8 mouse cellular contexts compared by ENCODE assay signal in genomic region chr11:98458121-98458990, GRCm38 (mm10). TPM values are rescaled to one million over a fixed set of nuclear protein-coding genes. Genes with fewer than 3 reads are reported as not detected.
A peak's percentile ranks its signal among the peaks of the same experiment; 100 is the strongest.
DNase-seq lines count a peak whose midpoint lies in the region; ATAC-seq and TF ChIP-seq lines count a peak whose summit lies in the region.

No protein-coding gene starts in this region.

- no peak overlapping the region for H3K27ac ChIP-seq in kidney, adult 2 months (ENCODE audit: insufficient read depth, low read depth, low read length)
- H3K27ac ChIP-seq in hindbrain, embryonic 16.5 days (ENCODE audit: low read depth, low read length) = peak overlapping the region; percentile 81; the same call in 1 of the 2 replicates
- H3K27ac ChIP-seq in midbrain, postnatal 0 days (ENCODE audit: low read depth, low read length) = no peak overlapping the region; the same call in 1 of the 2 replicates

- WGBS in kidney, adult 2 months = 6% methylated on average over 27 of the region's 30 CpGs
- WGBS in hindbrain, embryonic 16.5 days = 5% methylated on average over 28 of the region's 30 CpGs
- WGBS in midbrain, postnatal 0 days = 5% methylated on average over 24 of the region's 30 CpGs

- peak overlapping the region; percentile 85 for H3K4me2 ChIP-seq in hindbrain, embryonic 16.5 days (ENCODE audit: low read length)
- peak overlapping the region; percentile 75 for H3K4me2 ChIP-seq in midbrain, postnatal 0 days (ENCODE audit: low read depth, low read length, poor library complexity, severe bottlenecking)

- no peak for DNase-seq in kidney, adult 2 months
- DNase-seq in kidney, adult 18-20 months = no peak
- no peak for DNase-seq in midbrain, postnatal 0 days (ENCODE audit: low spot score)
- no peak for DNase-seq in right cerebral cortex, postnatal 10 days (ENCODE audit: low spot score in 2 of 2)
- DNase-seq in urinary bladder, adult 2 months (ENCODE audit: low spot score) = no peak
- no peak for DNase-seq in gastrocnemius, adult 8-10 months (ENCODE audit: low spot score in 2 of 2)

- H3K4me1 ChIP-seq in kidney, adult 2 months (ENCODE audit: control insufficient read depth, insufficient read depth, low read length) = 0 out of 2 replicates have a peak, but pooled peaks cover 8% of the 10 kb centered on the region
- peaks cover 4% of the 10 kb centered on the region; the same call in 1 of the 2 replicates for H3K4me1 ChIP-seq in hindbrain, embryonic 16.5 days (ENCODE audit: control insufficient read depth, insufficient read depth, low read depth, low read length)
- no peaks in the 10 kb centered on the region for H3K4me1 ChIP-seq in midbrain, postnatal 0 days (ENCODE audit: insufficient read depth, low read length)

- TF ChIP-seq POLR2A in kidney, adult 2 months (IDR thresholded peaks at IDR 0.05; ENCODE audit: low read depth, low read length) = no peak

- no peaks in the 10 kb centered on the region for H3K27me3 ChIP-seq in kidney, adult 2 months (replicated peaks; ENCODE audit: control insufficient read depth, insufficient read depth, low read length)
- H3K27me3 ChIP-seq in hindbrain, embryonic 16.5 days (replicated peaks; ENCODE audit: control insufficient read depth, insufficient read depth, low read length) = peaks cover 9% of the 10 kb centered on the region; the same call in 1 of the 2 replicates
- H3K27me3 ChIP-seq in midbrain, postnatal 0 days (ENCODE audit: insufficient read depth, low read length) = peaks cover 7% of the 10 kb centered on the region

- no peak for TF ChIP-seq CTCF in kidney, adult 2 months (conservative IDR thresholded peaks at IDR 0.05; ENCODE audit: insufficient read depth, insufficient read length, low read depth, low read length)
- no peak for TF ChIP-seq CTCF in midbrain, postnatal 0 days (IDR thresholded peaks at IDR 0.05)

- H3K4me3 ChIP-seq in kidney, adult 2 months (ENCODE audit: insufficient read depth, low read depth, low read length) = peak overlapping the region; percentile 60
- H3K4me3 ChIP-seq in hindbrain, embryonic 16.5 days (ENCODE audit: low read length) = peak overlapping the region; percentile 56
- H3K4me3 ChIP-seq in midbrain, postnatal 0 days (ENCODE audit: low read depth, low read length) = peak overlapping the region; percentile 57

- H3K9ac ChIP-seq in hindbrain, embryonic 16.5 days (ENCODE audit: low read depth, low read length) = peak overlapping the region; percentile 76
- H3K9ac ChIP-seq in midbrain, postnatal 0 days (replicated peaks; ENCODE audit: low read length, poor library complexity, severe bottlenecking) = peak overlapping the region; percentile 67

- peaks cover 11% of the 10 kb centered on the region for H3K36me3 ChIP-seq in kidney, adult 2 months (ENCODE audit: control insufficient read depth, insufficient read depth, low read length)
- H3K36me3 ChIP-seq in hindbrain, embryonic 16.5 days (ENCODE audit: control insufficient read depth, insufficient read depth, low read length) = no peaks in the 10 kb centered on the region
- H3K36me3 ChIP-seq in midbrain, postnatal 0 days (ENCODE audit: insufficient read depth, low read length) = no peaks in the 10 kb centered on the region

- H3K9me3 ChIP-seq in hindbrain, embryonic 16.5 days (ENCODE audit: control insufficient read depth, low read length) = no peaks in the 10 kb centered on the region
- H3K9me3 ChIP-seq in midbrain, postnatal 0 days (ENCODE audit: low read length) = no peaks in the 10 kb centered on the region

- peak; percentile 13; the same call in 1 of the 2 replicates for ATAC-seq in common myeloid progenitor, adult 5-6 weeks (replicated peaks; ENCODE audit: low read depth, poor library complexity, severe bottlenecking)
- peak; percentile 25 for ATAC-seq in hindbrain, embryonic 16.5 days
- 0 out of 2 replicates have a peak, but pooled peaks have one; percentile 3 for ATAC-seq in midbrain, postnatal 0 days (ENCODE audit: low FRiP score)

RNA-seq across cellular contexts. Expression of gene Grb7, which starts 12.2 kb away (rescaled TPM):
- 143 and 160 TPM in 2 replicates for polyA plus RNA-seq in kidney, adult 2 months (2012; rRNA removed)
- total RNA-seq in common myeloid progenitor, adult 5-6 weeks (2017) = not detected in 2 replicates
- polyA plus RNA-seq in hindbrain, embryonic 16.5 days (2015; fragmentation: Nextera tagmentation; extraction: Ambion mirVana) = 1.3 and 2.5 TPM in 2 replicates
- total RNA-seq in midbrain, postnatal 0 days (2014; rRNA removed) = 0.71 and 0.82 TPM in 2 replicates
- polyA plus RNA-seq in midbrain, postnatal 0 days (2015; fragmentation: Nextera tagmentation; extraction: Ambion mirVana) = 1.00 and 1.3 TPM in 2 replicates
- 41.1 and 52.0 TPM in 2 replicates for polyA plus RNA-seq in urinary bladder, adult 2 months (2012; rRNA removed)
- total RNA-seq in gastrocnemius, adult 8-10 months (2022) = under 1 TPM in 2 of 4 experiments, not detected in 2; 0.11 to 0.29 TPM

RNA-seq across cellular contexts. Expression of gene Mien1, which starts 19.6 kb away (rescaled TPM):
- polyA plus RNA-seq in kidney, adult 2 months (2012; rRNA removed) = 126 and 179 TPM in 2 replicates
- 16.1 and 24.4 TPM in 2 replicates for total RNA-seq in common myeloid progenitor, adult 5-6 weeks (2017)
- 250 and 276 TPM in 2 replicates for polyA plus RNA-seq in hindbrain, embryonic 16.5 days (2015; fragmentation: Nextera tagmentation; extraction: Ambion mirVana)
- 68.3 and 79.2 TPM in 2 replicates for total RNA-seq in midbrain, postnatal 0 days (2014; rRNA removed)
- polyA plus RNA-seq in midbrain, postnatal 0 days (2015; fragmentation: Nextera tagmentation; extraction: Ambion mirVana) = 243 and 246 TPM in 2 replicates
- 105 and 127 TPM in 2 replicates for polyA plus RNA-seq in urinary bladder, adult 2 months (2012; rRNA removed)
- total RNA-seq in gastrocnemius, adult 8-10 months (2022) = 10 to 100 TPM; 34.5 to 41.7 (median 37.7) TPM

RNA-seq across cellular contexts. Expression of gene Erbb2, which starts 46.1 kb away (rescaled TPM):
- 44.8 and 55.9 TPM in 2 replicates for polyA plus RNA-seq in kidney, adult 2 months (2012; rRNA removed)
- total RNA-seq in common myeloid progenitor, adult 5-6 weeks (2017) = not detected in 2 replicates
- polyA plus RNA-seq in hindbrain, embryonic 16.5 days (2015; fragmentation: Nextera tagmentation; extraction: Ambion mirVana) = 6.6 and 10.0 TPM in 2 replicates
- total RNA-seq in midbrain, postnatal 0 days (2014; rRNA removed) = 8.1 and 9.4 TPM in 2 replicates
- 3.9 and 4.5 TPM in 2 replicates for polyA plus RNA-seq in midbrain, postnatal 0 days (2015; fragmentation: Nextera tagmentation; extraction: Ambion mirVana)
- polyA plus RNA-seq in urinary bladder, adult 2 months (2012; rRNA removed) = 29.2 and 29.5 TPM in 2 replicates
- 1 to 10 TPM; 1.3 to 1.5 (median 1.4) TPM for total RNA-seq in gastrocnemius, adult 8-10 months (2022)

RNA-seq across cellular contexts. Expression of gene Pgap3, which starts 58.1 kb away (rescaled TPM):
- 32.2 and 35.4 TPM in 2 replicates for polyA plus RNA-seq in kidney, adult 2 months (2012; rRNA removed)
- total RNA-seq in common myeloid progenitor, adult 5-6 weeks (2017) = 0.34 and 4.8 TPM in 2 replicates
- polyA plus RNA-seq in hindbrain, embryonic 16.5 days (2015; fragmentation: Nextera tagmentation; extraction: Ambion mirVana) = 8.2 and 9.3 TPM in 2 replicates
- total RNA-seq in midbrain, postnatal 0 days (2014; rRNA removed) = 10.1 and 10.9 TPM in 2 replicates
- 7.0 and 7.7 TPM in 2 replicates for polyA plus RNA-seq in midbrain, postnatal 0 days (2015; fragmentation: Nextera tagmentation; extraction: Ambion mirVana)
- 10.5 and 12.7 TPM in 2 replicates for polyA plus RNA-seq in urinary bladder, adult 2 months (2012; rRNA removed)
- total RNA-seq in gastrocnemius, adult 8-10 months (2022) = 1 to 10 TPM; 1.8 to 2.5 (median 2.2) TPM

Comparison
In these comparisons a context has a peak if more than half of its experiments do, and no peak if none do; other contexts are left out.
1. RNA of gene Grb7, which starts 12.2 kb away (polyA plus RNA-seq): 143 to 160 TPM in kidney, adult 2 months and 41.1 to 52.0 TPM in urinary bladder, adult 2 months; 1.3 to 2.5 TPM in hindbrain, embryonic 16.5 days and 1.00 to 1.3 TPM in midbrain, postnatal 0 days; every median in the first group is over 10 times any median in the second.
2. Peak in every context shown above with its lines, with median percentiles within 50 percentile points of each other: H3K4me3 ChIP-seq and ATAC-seq.